Mouse (Mus musculus) lung, adult 2 months (tissue): Measurements from ENCODE around the gene Trim45.

Source experiments
- CTCF ChIP-seq: fragments of 200-500 bp; IDR thresholded peaks from 2 replicates; pipeline ENCODE4 v1.5.1; 2011; ENCODE audit warnings: mild to moderate bottlenecking, low read length, control low read depth; ENCODE audit not compliant: insufficient read depth
- POLR2A ChIP-seq: fragments of 200-500 bp; IDR thresholded peaks from 2 replicates; pipeline ENCODE4 v1.6.1; 2011; ENCODE audit warnings: low read depth, mild to moderate bottlenecking, control low read depth, low read length, borderline replicate concordance; ENCODE audit errors: extremely low read depth

DNA sequence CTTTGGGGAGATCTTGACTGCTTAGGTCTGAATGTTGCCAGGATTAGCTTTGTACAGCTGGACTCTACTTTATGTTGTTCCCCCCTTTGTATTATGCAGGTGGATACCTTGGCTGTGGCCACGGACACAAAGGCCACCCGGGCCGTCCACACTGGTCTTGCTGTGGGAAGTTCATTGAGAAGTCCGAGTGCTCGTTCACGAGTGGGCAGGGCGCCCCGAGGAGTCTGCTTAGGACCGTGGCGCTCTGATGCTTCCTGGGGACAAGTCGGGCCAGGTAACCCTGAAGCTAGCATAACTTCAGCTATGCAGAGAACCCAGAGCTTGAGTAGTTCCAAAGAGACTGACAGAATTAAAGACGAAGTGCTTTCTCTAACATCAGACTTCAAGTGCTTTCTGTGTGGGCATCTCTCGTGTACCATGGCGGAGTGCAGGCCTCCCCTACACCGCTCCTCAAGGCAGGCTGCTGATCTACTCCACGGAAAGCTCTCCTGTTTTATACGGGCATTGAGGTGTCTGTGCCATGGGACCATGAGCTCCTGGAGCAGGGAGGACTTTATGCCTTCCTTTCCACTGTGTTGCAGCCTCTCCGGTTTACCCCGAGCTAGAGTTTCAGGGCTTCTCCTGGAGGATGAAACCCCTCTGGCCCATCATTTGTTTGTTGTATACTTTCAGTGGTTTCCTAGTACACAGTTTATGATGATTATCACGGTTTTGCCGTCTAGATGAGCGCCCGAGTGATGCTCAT is 9.5 kb downstream of the Trim45 start:
- no peak for TF ChIP-seq POLR2A
- no peak for TF ChIP-seq CTCF
